Mouse (Mus musculus): ENCODE data around the gene Amigo3. TPM values are rescaled to one million over a fixed set of nuclear protein-coding genes. Genes with fewer than 3 reads are reported as not detected.
A peak's percentile ranks its signal among the peaks of the same experiment; 100 is the strongest.

The Amigo3 gene
- total RNA-seq, 2 experiments from 2014 or later, result 2.0 to 2.2 TPM

DNA sequence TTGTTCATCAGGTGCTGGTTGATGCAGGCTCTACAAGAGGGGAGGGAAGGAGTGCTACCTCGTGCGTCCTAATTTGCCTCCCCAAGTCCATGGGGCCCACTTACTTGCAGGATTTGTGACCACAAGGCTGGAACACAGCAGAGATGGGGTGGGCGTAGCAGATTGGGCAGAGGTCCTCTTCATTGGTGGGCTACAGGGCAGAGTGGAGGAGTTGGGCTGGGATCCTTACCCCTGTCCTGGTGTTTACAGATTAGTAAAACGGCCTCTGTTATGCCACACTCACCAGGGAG is 1.1 kb upstream of the Amigo3 start:
- DNase-seq (ENCODE audit: extremely low spot score in 1 of 2, low spot score in 1 of 2), result no peak

- DNase-seq (ENCODE audit: extremely low spot score in 1 of 2, low spot score in 1 of 2), result no peak
Measured at GRCm38 (mm10) chr9:108052411-108052810, 548 bp upstream of the Amigo3 start.

DNA sequence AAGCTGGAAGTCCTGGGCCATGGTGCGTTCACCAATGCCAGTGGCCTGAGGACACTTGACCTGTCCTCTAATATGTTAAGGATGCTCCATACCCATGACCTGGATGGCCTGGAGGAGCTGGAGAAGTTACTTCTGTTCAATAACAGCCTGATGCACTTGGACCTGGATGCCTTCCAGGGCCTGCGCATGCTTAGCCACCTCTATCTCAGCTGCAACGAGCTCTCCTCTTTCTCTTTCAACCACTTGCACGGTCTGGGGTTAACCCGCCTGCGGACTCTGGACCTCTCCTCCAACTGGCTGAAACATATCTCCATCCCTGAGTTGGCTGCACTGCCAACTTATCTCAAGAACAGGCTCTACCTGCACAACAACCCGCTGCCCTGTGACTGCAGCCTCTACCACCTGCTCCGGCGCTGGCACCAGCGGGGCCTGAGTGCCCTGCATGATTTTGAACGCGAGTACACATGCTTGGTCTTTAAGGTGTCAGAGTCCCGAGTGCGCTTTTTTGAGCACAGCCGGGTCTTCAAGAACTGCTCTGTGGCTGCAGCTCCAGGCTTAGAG is 786 bp downstream of the Amigo3 start:
- no peak for DNase-seq (ENCODE audit: extremely low spot score in 1 of 2, low spot score in 1 of 2)

GRCm38 (mm10) chr9:108054331-108055040 is 1.5 kb downstream of the Amigo3 start:
- DNase-seq (ENCODE audit: extremely low spot score in 1 of 2, low spot score in 1 of 2), result no peak

- DNase-seq (ENCODE audit: extremely low spot score in 1 of 2, low spot score in 1 of 2), result no peak
Measured at GRCm38 (mm10) chr9:108055061-108055460, 2.1 kb downstream of the Amigo3 start.

GRCm38 (mm10) chr9:108055661-108056237 is 2.8 kb downstream of the Amigo3 start:
- no peak for DNase-seq (ENCODE audit: extremely low spot score in 1 of 2, low spot score in 1 of 2)

DNA sequence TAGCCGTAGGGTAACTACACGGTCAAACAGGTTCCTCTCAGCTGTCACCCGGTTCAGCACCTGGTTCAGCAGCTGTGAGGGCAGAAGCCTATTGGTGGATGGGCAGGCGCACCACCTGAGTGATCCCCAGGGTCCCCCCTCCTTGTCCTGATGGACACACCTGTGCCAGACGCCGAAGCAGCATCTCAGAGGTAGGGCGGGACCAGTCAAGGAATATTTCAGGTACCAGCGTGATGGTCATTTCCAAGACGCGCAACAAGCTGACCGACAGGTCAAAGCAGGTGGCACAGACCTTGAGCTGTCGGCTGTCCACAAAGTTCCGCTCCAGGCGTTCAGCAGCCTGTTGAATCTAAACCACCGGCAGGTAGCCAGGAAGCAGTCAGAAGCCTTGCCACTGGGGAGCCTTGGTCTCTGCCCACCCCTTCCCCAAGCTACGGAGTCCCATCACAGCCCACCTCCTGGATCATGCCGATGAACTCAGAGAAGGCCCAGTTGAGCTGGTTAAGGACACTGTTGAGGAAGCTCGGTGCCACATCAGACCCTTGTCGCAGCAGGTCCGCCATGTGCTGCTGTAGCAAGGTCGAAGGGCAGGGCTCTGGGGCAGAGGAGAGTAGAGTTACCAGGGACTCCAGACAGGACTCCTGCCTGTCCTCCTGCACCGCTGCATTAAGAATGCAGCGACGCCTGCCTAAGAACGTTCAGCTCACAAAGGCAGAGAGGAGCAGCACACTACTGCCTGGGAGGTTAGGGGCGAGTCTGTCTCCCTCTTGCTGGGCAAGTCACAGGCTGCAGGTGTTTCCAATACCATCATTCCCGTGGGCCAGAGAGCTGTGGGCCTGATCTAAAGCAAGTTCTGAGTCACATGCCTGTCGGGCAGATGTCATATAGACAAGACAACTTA is 3.7 kb downstream of the Amigo3 start:
- no peak for DNase-seq (ENCODE audit: extremely low spot score in 1 of 2, low spot score in 1 of 2)

- DNase-seq (ENCODE audit: extremely low spot score in 1 of 2, low spot score in 1 of 2), result no peak
Measured at GRCm38 (mm10) chr9:108057262-108057562, 4.3 kb downstream of the Amigo3 start.

GRCm38 (mm10) chr9:108058291-108058690 is 5.3 kb downstream of the Amigo3 start:
- DNase-seq (ENCODE audit: extremely low spot score in 1 of 2, low spot score in 1 of 2), result no peak

DNA sequence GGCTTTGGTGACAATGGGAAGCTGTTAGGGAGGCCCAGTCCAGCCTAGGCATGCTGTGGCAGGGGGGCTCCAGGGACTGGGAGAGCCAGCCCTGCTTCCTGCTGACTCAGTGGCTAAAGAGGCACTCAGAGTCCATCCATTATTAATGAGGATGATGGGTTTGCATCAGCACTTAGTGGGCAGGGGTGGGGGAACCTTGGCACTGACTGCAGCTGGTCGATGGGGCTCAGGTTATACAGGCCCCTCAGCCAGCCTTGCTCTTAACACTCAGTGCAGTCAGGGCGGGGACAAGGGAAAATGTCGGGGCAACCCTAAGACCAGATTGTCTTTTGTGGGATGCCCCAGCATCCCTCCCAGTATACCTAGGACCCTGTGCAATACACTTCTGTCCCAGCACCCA is 9.2 kb downstream of the Amigo3 start:
- DNase-seq (ENCODE audit: extremely low spot score in 1 of 2, low spot score in 1 of 2), result no peak

GRCm38 (mm10) chr9:108063361-108063760 is 10.4 kb downstream of the Amigo3 start:
- no peak for DNase-seq (ENCODE audit: extremely low spot score in 1 of 2, low spot score in 1 of 2)

DNA sequence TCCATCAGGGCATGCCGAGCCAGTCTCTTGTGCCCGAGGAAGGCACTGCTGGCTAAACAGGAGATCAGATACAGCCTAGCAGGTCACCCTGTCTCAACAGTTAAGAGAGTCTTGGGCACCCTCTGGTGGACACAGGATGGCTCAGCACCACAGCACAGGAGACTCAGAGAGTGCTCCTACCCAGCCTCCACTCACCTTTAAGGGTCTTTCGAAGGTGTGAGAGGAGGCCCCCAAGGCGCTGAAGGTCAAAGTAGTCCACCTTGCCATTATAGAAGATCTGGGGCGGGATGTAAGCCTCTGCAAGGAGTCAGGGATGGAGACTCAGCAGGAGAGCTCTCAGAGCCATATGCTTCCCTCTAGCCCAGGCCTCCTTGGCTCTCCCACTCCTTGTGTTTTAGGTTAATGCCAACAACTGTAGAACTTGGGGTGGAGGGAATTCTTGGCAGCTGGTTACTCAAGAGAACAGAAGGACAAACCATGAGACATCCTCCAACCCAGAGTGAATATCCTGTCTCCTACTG is 12.6 kb downstream of the Amigo3 start:
- DNase-seq (ENCODE audit: extremely low spot score in 1 of 2, low spot score in 1 of 2), result peak in 1 of 2 experiments; percentile 64

DNA sequence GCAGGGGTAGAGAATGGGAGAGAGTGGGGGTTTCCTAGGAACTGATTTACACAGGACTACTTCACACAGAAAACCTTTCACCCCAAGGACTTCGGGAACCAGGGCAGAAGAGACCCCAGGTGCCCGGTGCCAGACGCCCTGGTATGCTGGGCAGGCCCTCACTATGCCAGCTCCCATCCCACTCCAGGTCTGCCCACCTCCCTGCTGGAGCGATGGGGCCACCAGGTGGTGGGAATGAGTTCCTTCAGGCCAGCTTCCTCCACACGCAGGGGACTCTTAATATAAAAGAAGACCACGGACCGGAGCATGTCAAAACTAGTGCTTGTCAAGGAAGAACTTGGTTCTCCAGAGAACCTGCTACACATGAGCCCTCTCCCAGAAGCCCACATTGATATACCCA is 14.2 kb downstream of the Amigo3 start:
- no peak for DNase-seq (ENCODE audit: extremely low spot score in 1 of 2, low spot score in 1 of 2)

DNA sequence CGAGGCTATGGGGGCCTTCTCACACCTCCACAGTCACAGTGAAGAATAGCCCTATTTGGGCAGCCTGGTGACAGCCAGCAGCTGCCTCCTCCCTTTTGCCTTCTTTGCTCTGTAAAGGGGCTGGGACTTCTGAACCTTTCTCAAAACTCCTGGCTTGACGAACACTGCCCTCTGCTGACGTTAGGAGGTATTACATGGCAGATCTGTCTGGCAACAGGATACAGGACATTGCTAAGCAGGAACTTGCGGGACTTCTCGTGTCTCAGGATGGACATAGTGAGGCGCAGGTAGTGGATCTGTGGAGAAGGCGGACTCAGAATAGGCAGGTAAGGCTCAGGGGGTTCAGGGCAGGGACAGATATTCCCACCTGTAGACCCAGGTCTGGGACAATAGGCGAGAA is 14.9 kb downstream of the Amigo3 start:
- peak; percentile 77 to 89 for DNase-seq (ENCODE audit: extremely low spot score in 1 of 2, low spot score in 1 of 2)

DNA sequence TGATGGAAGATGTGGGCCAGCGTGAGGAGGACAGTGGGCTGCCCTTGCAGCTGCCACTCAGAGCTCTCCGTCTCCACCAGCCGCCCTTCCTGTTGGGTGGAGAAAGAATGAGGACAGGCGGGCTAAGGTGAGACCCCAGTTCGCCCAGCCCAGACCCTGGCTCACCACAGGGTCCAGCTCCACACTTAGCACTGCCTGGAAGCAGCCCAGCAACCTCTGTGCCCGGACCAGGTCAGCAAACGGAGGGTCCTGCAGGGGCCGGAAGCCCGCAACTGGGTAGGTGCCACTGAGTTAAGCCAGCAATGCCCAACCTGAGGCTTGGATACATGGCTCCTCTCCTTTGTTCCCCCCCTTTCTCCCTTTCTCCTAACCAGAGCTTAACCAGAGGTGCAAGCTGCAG is 16.0 kb downstream of the Amigo3 start:
- DNase-seq (ENCODE audit: extremely low spot score in 1 of 2, low spot score in 1 of 2), result no peak

DNA sequence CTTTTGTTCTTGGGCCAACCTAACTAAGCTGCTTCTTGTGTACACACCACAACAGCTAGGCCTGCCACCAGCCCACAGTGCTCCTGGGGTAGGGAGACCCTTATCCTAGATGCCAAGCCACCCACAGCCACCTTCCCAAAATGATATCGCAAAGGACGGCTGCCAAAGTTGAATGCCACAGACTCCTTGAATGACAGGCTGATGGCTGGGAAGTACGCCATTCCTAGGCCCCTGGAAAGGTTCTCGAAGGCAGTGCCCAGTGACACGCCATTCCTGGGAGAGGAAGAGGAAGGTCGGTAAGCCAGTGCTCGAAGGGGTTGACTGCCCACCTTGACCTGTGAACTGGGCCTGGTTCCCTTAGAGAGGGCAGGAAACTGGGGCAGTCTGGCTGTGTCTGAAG is 16.6 kb downstream of the Amigo3 start:
- DNase-seq (ENCODE audit: extremely low spot score in 1 of 2, low spot score in 1 of 2), result no peak

DNA sequence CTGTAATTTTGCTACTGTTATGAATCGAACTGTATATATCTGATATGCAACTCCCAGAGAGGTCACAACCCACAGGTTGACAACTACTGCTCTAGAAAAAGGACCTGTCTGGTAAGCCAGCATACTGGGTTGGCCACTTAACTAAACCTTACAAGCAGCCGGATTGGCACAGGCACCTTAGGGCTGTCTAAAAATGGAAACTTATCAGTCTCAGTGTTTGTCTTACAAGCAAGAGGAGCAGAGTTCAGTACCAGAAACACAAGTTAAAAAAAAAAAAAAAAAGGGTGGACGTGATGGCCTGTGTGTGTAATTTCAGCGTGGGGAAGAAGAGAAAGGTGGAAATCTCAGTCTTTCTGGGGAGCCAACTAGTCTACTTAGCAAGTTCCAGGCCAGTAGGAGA is 18.8 kb downstream of the Amigo3 start:
- DNase-seq (ENCODE audit: extremely low spot score in 1 of 2, low spot score in 1 of 2), result no peak

DNA sequence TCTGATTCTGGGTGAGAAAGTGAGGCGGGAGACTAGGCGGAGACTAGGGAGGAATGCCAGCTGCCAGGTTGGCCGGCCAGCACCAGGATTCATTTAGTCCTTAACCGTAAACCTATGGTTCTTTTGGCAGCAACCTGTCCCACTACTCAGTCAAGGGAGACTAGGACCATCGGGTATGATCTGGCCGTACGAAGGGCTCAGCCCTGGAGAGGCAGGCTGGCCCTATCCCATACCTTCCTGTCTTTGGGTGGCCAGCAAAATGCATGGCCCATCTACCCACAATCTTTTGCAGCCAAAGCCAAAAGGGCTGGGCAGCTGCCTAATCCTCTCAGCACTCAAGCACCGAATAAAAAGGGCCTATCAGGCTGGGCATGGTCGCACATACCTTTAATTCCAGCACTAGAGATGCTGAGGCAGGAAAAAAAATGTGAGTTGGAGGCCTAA is 19.5 kb downstream of the Amigo3 start:
- no peak for DNase-seq (ENCODE audit: extremely low spot score in 1 of 2, low spot score in 1 of 2)

- no peak for DNase-seq (ENCODE audit: extremely low spot score in 1 of 2, low spot score in 1 of 2)
Measured at GRCm38 (mm10) chr9:108073141-108073930, 20.4 kb downstream of the Amigo3 start.

- DNase-seq (ENCODE audit: extremely low spot score in 1 of 2, low spot score in 1 of 2), result no peak
Measured at GRCm38 (mm10) chr9:108080168-108080567, 27.2 kb downstream of the Amigo3 start, which contains the start of gene Mst1. Gene Mst1, plus strand, starts transcription at chr9:108080436.
